Mouse (Mus musculus) ES-E14 (cell line): ENCODE results near the gene Il33. TPM values are rescaled to one million over a fixed set of nuclear protein-coding genes. Genes with fewer than 3 reads are reported as not detected.

Source experiments
- DNase-seq: peaks from one replicate; pipeline ENCODE4 v3.0.0-alpha.2; 2013; ENCODE audit warnings: low read depth, low spot score
- H3K27ac ChIP-seq: 2 replicates; pipeline ENCODE4 v1.5.1; 2012; ENCODE audit warnings: low read depth, mild to moderate bottlenecking, low read length, moderate library complexity, mixed read lengths; ENCODE audit not compliant: poor library complexity, insufficient read depth, severe bottlenecking
- H3K36me3 ChIP-seq: 2 replicates; pipeline ENCODE4 v1.6.1; 2012; ENCODE audit warnings: mild to moderate bottlenecking, low read length, moderate library complexity, mixed read lengths; ENCODE audit not compliant: control insufficient read depth, poor library complexity, insufficient read depth, severe bottlenecking
- H3K4me1 ChIP-seq, 2 experiments: fragments of 150-350 bp in 1 of 2; sonication (generic) in 1 of 2; 2 replicates each; pipeline ENCODE4 v1.6.1; 2012; ENCODE audit warnings: low read length in 2 of 2, mild to moderate bottlenecking in 1 of 2, mixed read lengths in 1 of 2; ENCODE audit not compliant: control insufficient read depth in 2 of 2, insufficient read depth in 2 of 2, poor library complexity in 1 of 2
- H3K4me3 ChIP-seq, 2 experiments: fragments of 150-350 bp in 1 of 2; sonication (generic) in 1 of 2; 2 replicates each; pipeline ENCODE4 v1.5.1; 2012; ENCODE audit warnings: low read length in 2 of 2, low read depth in 1 of 2, mild to moderate bottlenecking in 1 of 2, mixed read lengths in 1 of 2; ENCODE audit not compliant: insufficient read depth in 1 of 2, poor library complexity in 1 of 2, severe bottlenecking in 1 of 2
- H3K9ac ChIP-seq: 2 replicates; pipeline ENCODE4 v1.6.1; 2012; ENCODE audit warnings: low read depth, mild to moderate bottlenecking, low read length, mixed read lengths; ENCODE audit not compliant: poor library complexity, insufficient read depth, severe bottlenecking
- H3K9me3 ChIP-seq: fragments of 150-350 bp; sonication (generic); 2 replicates; pipeline ENCODE4 v1.6.1; 2012; ENCODE audit warnings: low read depth, mild to moderate bottlenecking, low read length; ENCODE audit not compliant: control insufficient read depth, insufficient read depth
- CHD2 ChIP-seq: IDR thresholded peaks from 2 replicates; pipeline ENCODE4 v1.6.1; 2014; ENCODE audit warnings: mild to moderate bottlenecking, low read depth, low read length, inconsistent platforms
- HCFC1 ChIP-seq: IDR thresholded peaks from 2 replicates; pipeline ENCODE4 v1.6.1; 2012; ENCODE audit warnings: low read length, inconsistent platforms, borderline replicate concordance; ENCODE audit not compliant: insufficient read depth
- MAFK ChIP-seq: IDR thresholded peaks from 2 replicates; pipeline ENCODE4 v1.6.1; 2014; ENCODE audit warnings: mild to moderate bottlenecking, low read depth, low read length, inconsistent platforms; ENCODE audit not compliant: insufficient read depth
- ZC3H11A ChIP-seq: IDR thresholded peaks from 2 replicates; pipeline ENCODE4 v1.6.1; 2012; ENCODE audit warnings: low read depth, mild to moderate bottlenecking, inconsistent platforms, low read length, borderline replicate concordance
- ZNF384 ChIP-seq: IDR thresholded peaks from 2 replicates; pipeline ENCODE4 v1.6.1; 2012; ENCODE audit warnings: low read depth, low read length, inconsistent platforms
- in situ Hi-C, 2 experiments: fragments of 600-800 bp; cut with MboI; formaldehyde crosslinking; loops; one replicate each; pipeline ENCODE4 v1.15.1; 2025; ENCODE audit warnings: low sequenced_read_pairs in 2 of 2, inconsistent platforms in 1 of 2; ENCODE audit not compliant: unreplicated experiment in 2 of 2
- total RNA-seq: library from RNA; depleted of rRNA; stranded (reverse); fragments of 300-350 nt; gene quantifications from 2 replicates; pipeline ENCODE4 v1.2.3, GENCODE M21; 2012

Gene Il33
- total RNA-seq, 1 experiment = 1.6 TPM

GRCm38 (mm10) chr19:29986464-29987091, 61.7 kb downstream of the Il33 start:
- no peaks in the 10 kb centered on the region for H3K4me1 ChIP-seq
- no peak overlapping the region for H3K27ac ChIP-seq
- H3K9me3 ChIP-seq = no peaks in the 10 kb centered on the region
- H3K36me3 ChIP-seq = no peaks in the 10 kb centered on the region
- DNase-seq = no peak
- H3K4me3 ChIP-seq = no peak overlapping the region
- H3K9ac ChIP-seq = no peak overlapping the region
- TF ChIP-seq CHD2 = no peak
- no peak for TF ChIP-seq HCFC1
- no peak for TF ChIP-seq ZC3H11A
- TF ChIP-seq MAFK = no peak
- TF ChIP-seq ZNF384 = no peak
- in situ Hi-C loops = no loop called here

GRCm38 (mm10) chr19:30000406-30001365, 75.8 kb downstream of the Il33 start:
- no peaks in the 10 kb centered on the region for H3K4me1 ChIP-seq
- in situ Hi-C loops = no loop called here

GRCm38 (mm10) chr19:30001550-30001949, 76.6 kb downstream of the Il33 start:
- H3K27ac ChIP-seq = no peak overlapping the region
- H3K9me3 ChIP-seq = no peaks in the 10 kb centered on the region
- H3K4me3 ChIP-seq = no peak overlapping the region
- no peaks in the 10 kb centered on the region for H3K36me3 ChIP-seq
- H3K4me1 ChIP-seq = no peaks in the 10 kb centered on the region; a peak in 1 of 4 replicates
- in situ Hi-C loops = no loop called here
- DNase-seq = no peak
- no peak for TF ChIP-seq ZC3H11A
- no peak for TF ChIP-seq HCFC1
- TF ChIP-seq CHD2 = no peak
- no peak for TF ChIP-seq MAFK
- H3K9ac ChIP-seq = no peak overlapping the region

More at GRCm38 (mm10) chr19:30000406-30001365, 75.8 kb downstream of the Il33 start:
- H3K9ac ChIP-seq = no peak overlapping the region
- H3K4me3 ChIP-seq = no peak overlapping the region
- H3K27ac ChIP-seq = no peak overlapping the region
- no peaks in the 10 kb centered on the region for H3K36me3 ChIP-seq
- DNase-seq = no peak
- H3K9me3 ChIP-seq = no peaks in the 10 kb centered on the region
- TF ChIP-seq MAFK = no peak
- TF ChIP-seq ZNF384 = no peak
- no peak for TF ChIP-seq HCFC1
- TF ChIP-seq CHD2 = no peak
- no peak for TF ChIP-seq ZC3H11A

- in situ Hi-C loops = no loop called here
- no peak for DNase-seq
- Histone ChIP-seq H3K9me3 (no peaks in the 10 kb centered on the region), H3K27ac (no peak within 1 kb of the TSS), H3K4me1 (no peaks in the 10 kb centered on the region; a peak in 1 of 4 replicates), H3K36me3 (no peaks in the 10 kb centered on the region), H3K9ac (no peak within 1 kb of the TSS), H3K4me3 (no peak within 1 kb of the TSS)
- no peak for TF ChIP-seq ZNF384
- no peak for TF ChIP-seq CHD2
- no peak for TF ChIP-seq ZC3H11A
These were observed 78.7 kb downstream of the Il33 start, which contains the start of gene Trpd52l3 for GRCm38 (mm10) chr19:30003621-30004020. Gene Trpd52l3 (plus strand): TSS chr19:30003790.
